Mouse (Mus musculus) embryonic facial prominence, embryonic 11.5 days (tissue): ENCODE results near the gene Brf1. TPM values are rescaled to one million over a fixed set of nuclear protein-coding genes. Genes with fewer than 3 reads are reported as not detected.

Source experiments
- ATAC-seq: fragments of 200-750 bp; cut with Nextera tagmentation; replicated peaks from 2 replicates; pipeline ENCODE4 v1.8.0; 2017; ENCODE audit warnings: low read depth; ENCODE audit not compliant: insufficient number of reproducible peaks, low FRiP score, low TSS enrichment
- DNase-seq: peaks from one replicate; pipeline ENCODE4 v3.0.0-alpha.2; 2015; ENCODE audit warnings: low spot score
- H3K27ac ChIP-seq: fragments of 300-500 bp; sonication (generic); replicated peaks from 2 replicates; pipeline ENCODE4 v1.5.1; 2014; ENCODE audit warnings: mild to moderate bottlenecking, low read depth, low read length, control low read depth
- H3K27me3 ChIP-seq: fragments of 300-500 bp; sonication (generic); 2 replicates; pipeline ENCODE4 v1.6.1; 2014; ENCODE audit warnings: mild to moderate bottlenecking, low read length, moderate library complexity, mixed read lengths; ENCODE audit not compliant: control insufficient read depth, insufficient read depth
- H3K36me3 ChIP-seq: fragments of 300-500 bp; sonication (generic); replicated peaks from 2 replicates; pipeline ENCODE4 v1.6.1; 2014; ENCODE audit warnings: low read depth, mild to moderate bottlenecking, low read length, moderate library complexity, mixed read lengths; ENCODE audit not compliant: control insufficient read depth, insufficient read depth
- H3K4me1 ChIP-seq: fragments of 300-500 bp; sonication (generic); 2 replicates; pipeline ENCODE4 v1.6.1; 2014; ENCODE audit warnings: low read length, mixed read lengths; ENCODE audit not compliant: control insufficient read depth, insufficient read depth
- H3K4me2 ChIP-seq: fragments of 300-500 bp; sonication (generic); 2 replicates; pipeline ENCODE4 v1.6.1; 2014; ENCODE audit warnings: low read depth, mild to moderate bottlenecking, control low read depth, low read length, moderate library complexity
- H3K4me3 ChIP-seq: fragments of 300-500 bp; sonication (generic); 2 replicates; pipeline ENCODE4 v1.5.1; 2014; ENCODE audit warnings: low read depth, low read length, control low read depth
- H3K9ac ChIP-seq: fragments of 300-500 bp; sonication (generic); replicated peaks from 2 replicates; pipeline ENCODE4 v1.6.1; 2014; ENCODE audit warnings: mild to moderate bottlenecking, control low read depth, low read length
- H3K9me3 ChIP-seq: fragments of 300-500 bp; sonication (generic); replicated peaks from 2 replicates; pipeline ENCODE4 v1.6.1; 2016; ENCODE audit warnings: mild to moderate bottlenecking, low read length, inconsistent platforms, mixed read lengths; ENCODE audit not compliant: control insufficient read depth
- WGBS: fragments of 180-500 bp; shearing (Covaris S2); extraction: QIAGEN DNeasy Blood & Tissue Kit; methylation state at CpG from one replicate; pipeline ENCODE4 v1.1.7; 2014; 5-methylcytosine and 5-hydroxymethylcytosine counted together
- microRNA-seq: library from miRNA; unstranded; fragments of <30 nt; microRNA quantifications from one replicate; pipeline ENCODE4, GENCODE M21; 2016; ENCODE audit warnings: borderline number of aligned reads
- polyA plus RNA-seq: library from polyadenylated mRNA; unstranded; fragments of >200 nt; fragmentation: Nextera tagmentation; extraction: Ambion mirVana; gene quantifications from 2 replicates; pipeline ENCODE4 v1.2.1, GENCODE M21; 2014

Gene Brf1
- polyA plus RNA-seq, 1 experiment from 2014 or later = 50.8 TPM

GRCm38 (mm10) chr12:112914527-112914926 lies 86.0 kb downstream of the Brf1 start:
- Histone ChIP-seq H3K9me3 (no peaks in the 10 kb centered on the region), H3K4me3 (no peak overlapping the region), H3K4me1 (no peaks in the 10 kb centered on the region), H3K27me3 (no peaks in the 10 kb centered on the region), H3K9ac (no peak overlapping the region), H3K27ac (no peak overlapping the region), H3K4me2 (no peak overlapping the region), H3K36me3 (no peaks in the 10 kb centered on the region)
- DNase-seq (no peak), ATAC-seq (no peak)
- 80% methylated on average over 11 of the region's 11 CpGs for WGBS

GRCm38 (mm10) chr12:112912951-112913745 lies 87.4 kb downstream of the Brf1 start:
- DNase-seq (no peak), ATAC-seq (no peak)
- 82% methylated on average over 25 of the region's 28 CpGs for WGBS
- no peak overlapping the region for H3K4me2 ChIP-seq
- no peak overlapping the region for H3K9ac ChIP-seq
- no peaks in the 10 kb centered on the region for H3K9me3 ChIP-seq
- no peaks in the 10 kb centered on the region for H3K27me3 ChIP-seq
- no peak overlapping the region for H3K27ac ChIP-seq
- H3K4me3 ChIP-seq = no peak overlapping the region
- H3K36me3 ChIP-seq = no peaks in the 10 kb centered on the region
- H3K4me1 ChIP-seq = no peaks in the 10 kb centered on the region

GRCm38 (mm10) chr12:112911701-112912100 lies 88.8 kb downstream of the Brf1 start:
- no peaks in the 10 kb centered on the region for H3K27me3 ChIP-seq
- DNase-seq (no peak), ATAC-seq (no peak)
- no peak overlapping the region for H3K4me3 ChIP-seq
- no peak overlapping the region for H3K27ac ChIP-seq
- H3K9me3 ChIP-seq = no peaks in the 10 kb centered on the region
- no peaks in the 10 kb centered on the region for H3K4me1 ChIP-seq
- no peak overlapping the region for H3K9ac ChIP-seq
- no peak overlapping the region for H3K4me2 ChIP-seq
- H3K36me3 ChIP-seq = no peaks in the 10 kb centered on the region
- WGBS = 92% methylated on average over 17 of the region's 17 CpGs

Small RNA genes within 50 kb of the gene (microRNA-seq; reads per million reads assigned to microRNA genes)
- gene Mir6941 = not detected

Other genes starting within 250 kb of the Brf1 start
- gene Pld4, start 240.0 kb downstream of the Brf1 start, polyA plus RNA-seq = 3.4 and 6.5 TPM in 2 replicates
- 0.13 and 0.18 TPM in 2 replicates for gene Ahnak2, start 198.0 kb downstream of the Brf1 start, polyA plus RNA-seq
- 8.3 and 9.5 TPM in 2 replicates for gene Clba1, start 191.8 kb downstream of the Brf1 start, polyA plus RNA-seq
- 175 and 179 TPM in 2 replicates for gene Cdca4, start 171.3 kb downstream of the Brf1 start, polyA plus RNA-seq
- 0.15 TPM in 1 of 2 replicates, not detected in the other for gene Gpr132, start 132.5 kb downstream of the Brf1 start, polyA plus RNA-seq
- gene Jag2, start 70.9 kb downstream of the Brf1 start, polyA plus RNA-seq = 3.5 and 5.7 TPM in 2 replicates
- gene Nudt14, start 58.6 kb downstream of the Brf1 start, polyA plus RNA-seq = 75.8 and 83.4 TPM in 2 replicates
- 19.0 and 19.7 TPM in 2 replicates for gene Btbd6, start 24.2 kb downstream of the Brf1 start, polyA plus RNA-seq
- 9.8 and 11.6 TPM in 2 replicates for gene Pacs2, start 13.8 kb upstream of the Brf1 start, polyA plus RNA-seq
- gene Tex22, start 73.8 kb upstream of the Brf1 start, polyA plus RNA-seq = not detected in 2 replicates
- gene Mta1, start 97.6 kb upstream of the Brf1 start, polyA plus RNA-seq = 18.7 and 20.7 TPM in 2 replicates
- gene Crip2, start 139.5 kb upstream of the Brf1 start, polyA plus RNA-seq = 72.7 and 83.3 TPM in 2 replicates
- 63.5 and 72.1 TPM in 2 replicates for gene Crip1, start 145.6 kb upstream of the Brf1 start, polyA plus RNA-seq
- gene Tedc1, start 155.7 kb upstream of the Brf1 start, polyA plus RNA-seq = 26.4 and 27.4 TPM in 2 replicates
- gene Tmem121, start 185.2 kb upstream of the Brf1 start, polyA plus RNA-seq = 5.7 and 8.9 TPM in 2 replicates